Mouse (Mus musculus): Measurements from ENCODE around the gene C030005K15Rik. TPM values are rescaled to one million over a fixed set of nuclear protein-coding genes. Genes with fewer than 3 reads are reported as not detected.
"Not testable (repeated sequence)": the region's sequence is repeated elsewhere in the genome, so short reads cannot be mapped to it uniquely, and the experiment has no call there.

C030005K15Rik gene
- total RNA-seq (2021), result not detected
- long read RNA-seq, experiment 1, result 0 reads
- long read RNA-seq, experiment 2, result 0 reads

- intact Hi-C loops (cut with DNase I), result not testable (repeated sequence)
Measured at GRCm38 (mm10) chr10:97726655-97727054, at the start of gene C030005K15Rik. Gene C030005K15Rik, minus strand, starts transcription at chr10:97726755.

GRCm38 (mm10) chr10:97768171-97768749 is 41.7 kb upstream of the C030005K15Rik start:
- intact Hi-C loops (cut with DNase I), result no loop called here
- DNase-seq, result no peak

More at GRCm38 (mm10) chr10:97726655-97727054, at the start of gene C030005K15Rik:
- DNase-seq, result not testable (repeated sequence)

GRCm38 (mm10) chr10:97753821-97754220 is 27.3 kb upstream of the C030005K15Rik start:
- no peak for DNase-seq
- intact Hi-C loops (cut with DNase I), result no loop called here

GRCm38 (mm10) chr10:97747231-97747630 is 20.7 kb upstream of the C030005K15Rik start:
- intact Hi-C loops (cut with DNase I), result no loop called here
- DNase-seq, result no peak

- DNase-seq, result no peak
- intact Hi-C loops (cut with DNase I), result no loop called here
Measured at GRCm38 (mm10) chr10:97725929-97726328, 626 bp downstream of the C030005K15Rik start.

- no peak for DNase-seq
- intact Hi-C loops (cut with DNase I), result no loop called here
Measured at GRCm38 (mm10) chr10:97722709-97723108, 3.8 kb downstream of the C030005K15Rik start.

- no peak for DNase-seq
- intact Hi-C loops (cut with DNase I), result no loop called here
Measured at GRCm38 (mm10) chr10:97720625-97721024, 5.9 kb downstream of the C030005K15Rik start.

GRCm38 (mm10) chr10:97718021-97718420 is 8.5 kb downstream of the C030005K15Rik start:
- no peak for DNase-seq
- intact Hi-C loops (cut with DNase I), result loop anchor here (5.0 kb wide), 1 partner anchor 1364 kb away; no protein-coding TSS in a partner anchor

GRCm38 (mm10) chr10:97717233-97717632 is 9.3 kb downstream of the C030005K15Rik start:
- intact Hi-C loops (cut with DNase I), result loop anchor here (5.0 kb wide), 1 partner anchor 1365 kb away; no protein-coding TSS in a partner anchor
- no peak for DNase-seq

- intact Hi-C loops (cut with DNase I), result loop anchor here (5.0 kb wide), 1 partner anchor 1367 kb away; no protein-coding TSS in a partner anchor
- DNase-seq, result no peak
Measured at GRCm38 (mm10) chr10:97715289-97715906, 11.2 kb downstream of the C030005K15Rik start.

- intact Hi-C loops (cut with DNase I), result no loop called here
- DNase-seq, result no peak
Measured at GRCm38 (mm10) chr10:97714584-97714983, 12.0 kb downstream of the C030005K15Rik start.

- peak in 1 of 2 experiments; percentile 38 for DNase-seq
Measured at GRCm38 (mm10) chr10:97712687-97713086, 13.9 kb downstream of the C030005K15Rik start.

GRCm38 (mm10) chr10:97704562-97704961 is 22.0 kb downstream of the C030005K15Rik start:
- peak; percentile 27 to 60 for DNase-seq

More at GRCm38 (mm10) chr10:97712687-97713086, 13.9 kb downstream of the C030005K15Rik start:
- intact Hi-C loops (cut with DNase I), result no loop called here

GRCm38 (mm10) chr10:97702321-97702720 is 24.2 kb downstream of the C030005K15Rik start:
- DNase-seq, result no peak
- intact Hi-C loops (cut with DNase I), result no loop called here

More at GRCm38 (mm10) chr10:97704562-97704961, 22.0 kb downstream of the C030005K15Rik start:
- intact Hi-C loops (cut with DNase I), result no loop called here

GRCm38 (mm10) chr10:97693398-97694135 is 33.0 kb downstream of the C030005K15Rik start:
- intact Hi-C loops (cut with DNase I), result no loop called here
- no peak for DNase-seq

GRCm38 (mm10) chr10:97692913-97693312 is 33.6 kb downstream of the C030005K15Rik start, which contains the start of gene Ccer1:
Gene Ccer1, plus strand, starts transcription at chr10:97693059.
- intact Hi-C loops (cut with DNase I), result no loop called here
- no peak for DNase-seq

GRCm38 (mm10) chr10:97689425-97689824 is 37.1 kb downstream of the C030005K15Rik start:
- intact Hi-C loops (cut with DNase I), result loop anchor here (5.0 to 10.0 kb wide), 3 partner anchors 312 to 1555 kb away; partner anchors contain the start of gene Gm5426
- no peak for DNase-seq

- DNase-seq, result peak; percentile 18 to 27
Measured at GRCm38 (mm10) chr10:97687198-97687597, 39.4 kb downstream of the C030005K15Rik start.

GRCm38 (mm10) chr10:97682981-97683380 is 43.6 kb downstream of the C030005K15Rik start:
- intact Hi-C loops (cut with DNase I), result loop anchor here (10.0 kb wide), 1 partner anchor 1548 kb away; the partner anchor contains the start of gene Gm5426

More at GRCm38 (mm10) chr10:97687198-97687597, 39.4 kb downstream of the C030005K15Rik start:
- intact Hi-C loops (cut with DNase I), result loop anchor here (5.0 to 10.0 kb wide), 3 partner anchors 310 to 1552 kb away; partner anchors contain the start of gene Gm5426

More at GRCm38 (mm10) chr10:97682981-97683380, 43.6 kb downstream of the C030005K15Rik start:
- no peak for DNase-seq
